Mouse (Mus musculus) layer of hippocampus, adult 18-20 months (tissue): Measurements from ENCODE around the gene Scamp3. TPM values are rescaled to one million over a fixed set of nuclear protein-coding genes. Genes with fewer than 3 reads are reported as not detected.

Experiments used
- DNase-seq, 2 experiments: peaks; one replicate each; pipeline ENCODE4 v3.0.0; 2022; ENCODE audit warnings: low spot score in 2 of 2
- total RNA-seq, 2 experiments: library from RNA; stranded (reverse); gene quantifications; 2 replicates each; pipeline ENCODE4 v1.2.3; 2021

Scamp3 gene
- total RNA-seq, 2 experiments from 2014 or later = 68.5 to 69.8 TPM

- DNase-seq = no peak
Observed at GRCm38 (mm10) chr3:89161786-89162185, 15.5 kb upstream of the Scamp3 start.

DNA sequence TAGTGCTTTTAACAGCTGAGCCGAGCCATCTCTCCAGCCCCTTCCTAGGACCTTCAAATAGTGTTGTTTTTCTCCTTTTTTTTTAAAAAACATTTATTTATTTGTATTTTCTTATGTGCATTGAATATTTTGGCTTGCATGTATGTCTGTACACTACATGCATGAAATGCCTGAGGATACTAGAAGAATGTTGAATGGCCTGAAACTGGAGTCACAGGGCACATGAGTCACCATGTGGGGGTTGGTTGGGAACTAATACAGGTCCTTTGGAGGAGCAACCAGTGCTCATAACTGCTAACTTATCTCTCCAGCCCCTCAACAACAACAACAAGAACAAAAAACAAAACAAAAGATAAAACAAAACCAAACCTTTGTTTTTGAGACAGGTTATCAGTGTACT is 14.2 kb upstream of the Scamp3 start:
- DNase-seq = no peak

GRCm38 (mm10) chr3:89163643-89164245 is 13.5 kb upstream of the Scamp3 start:
- no peak for DNase-seq

DNA sequence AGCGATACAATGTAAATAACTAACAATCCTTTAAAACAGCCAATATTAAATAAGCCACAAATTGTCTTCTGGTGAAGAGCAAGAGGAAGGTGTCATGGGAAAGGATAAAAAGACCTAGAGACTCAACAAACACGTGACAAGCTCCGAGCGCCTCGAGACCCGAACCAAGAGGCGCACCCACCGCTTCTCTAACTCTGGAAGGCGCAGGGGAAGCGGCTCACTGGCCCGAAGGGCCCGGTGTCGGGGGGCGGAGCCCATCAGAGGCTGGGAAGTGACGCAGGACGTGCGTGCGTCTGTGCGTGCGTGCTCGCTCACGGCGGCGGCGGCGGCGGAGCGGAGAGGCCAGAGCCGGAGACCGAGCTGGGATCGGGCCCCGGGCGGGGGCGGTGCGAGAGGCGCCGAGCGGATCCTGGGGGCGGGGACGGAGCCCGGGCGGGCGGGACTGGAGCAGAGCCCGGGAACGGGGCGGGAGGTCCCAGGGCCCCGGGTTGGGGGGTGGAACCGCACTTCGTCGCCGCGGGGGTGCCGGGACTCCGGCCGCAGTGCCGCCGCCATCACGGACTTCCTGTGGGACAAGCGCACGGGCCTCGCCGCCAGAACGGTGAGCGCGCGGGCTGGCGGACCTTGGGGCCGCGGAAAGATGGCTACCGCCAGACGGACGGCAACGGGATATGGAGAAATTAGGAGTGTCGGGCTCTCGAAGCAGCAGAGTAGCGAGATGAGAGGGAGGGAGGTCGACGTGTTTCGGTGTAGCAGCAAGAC is 12.6 kb upstream of the Scamp3 start, which contains the start of gene Clk2:
Gene Clk2 (plus strand): TSS at position 290 of the 762 bp plus-strand sequence.
- peak; percentile 93 to 95 for DNase-seq

GRCm38 (mm10) chr3:89165268-89165870 is 11.9 kb upstream of the Scamp3 start:
- DNase-seq = no peak

DNA sequence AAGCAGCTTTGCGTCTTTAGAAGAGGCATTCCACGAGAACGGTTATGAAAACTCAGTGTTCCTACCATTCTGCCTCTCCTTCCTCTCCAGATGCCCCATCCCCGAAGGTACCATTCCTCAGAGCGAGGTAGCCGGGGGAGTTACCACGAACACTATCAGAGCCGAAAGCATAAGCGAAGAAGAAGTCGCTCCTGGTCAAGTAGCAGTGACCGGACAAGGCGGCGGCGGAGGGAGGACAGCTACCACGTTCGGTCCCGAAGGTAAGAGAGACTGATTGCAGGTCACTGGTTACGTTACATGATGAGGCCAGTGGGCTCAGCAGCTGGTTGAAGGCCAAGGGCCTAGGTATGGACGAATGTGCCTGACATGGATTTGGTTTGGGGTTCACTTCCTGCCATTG is 10.3 kb upstream of the Scamp3 start:
- DNase-seq = no peak

GRCm38 (mm10) chr3:89174844-89175243 is 2.4 kb upstream of the Scamp3 start:
- no peak for DNase-seq

GRCm38 (mm10) chr3:89175544-89175943 is 1.7 kb upstream of the Scamp3 start:
- DNase-seq = no peak

DNA sequence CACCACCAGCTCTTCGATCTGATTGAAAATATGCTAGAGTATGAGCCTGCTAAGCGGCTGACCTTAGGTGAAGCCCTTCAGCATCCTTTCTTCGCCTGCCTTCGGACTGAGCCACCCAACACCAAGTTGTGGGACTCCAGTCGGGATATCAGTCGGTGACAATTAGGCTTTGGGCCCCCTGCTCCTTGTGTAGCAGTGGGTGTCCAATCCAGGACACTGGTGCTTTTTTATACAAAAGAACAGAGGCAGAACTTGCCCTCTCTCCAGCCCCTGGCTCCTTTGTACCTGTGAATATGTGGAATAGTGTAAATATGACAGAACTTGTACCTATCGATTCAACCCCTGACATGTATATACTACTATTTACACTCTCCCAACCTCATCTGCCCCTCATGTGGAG is 852 bp upstream of the Scamp3 start:
- no peak for DNase-seq

DNA sequence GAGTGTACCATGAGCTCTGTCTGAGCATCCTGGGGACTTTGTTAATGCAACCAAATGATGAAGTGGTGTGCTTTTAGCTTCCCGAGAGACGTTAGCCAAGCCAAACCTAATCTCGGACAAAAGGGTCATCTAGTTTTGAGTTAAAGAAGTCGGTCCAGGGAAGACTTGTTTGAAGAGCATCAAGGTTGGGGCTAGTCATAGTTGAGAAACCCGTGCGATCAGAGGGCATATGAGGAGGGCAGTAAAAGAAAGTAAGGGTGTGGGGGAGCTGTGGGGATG is 773 bp downstream of the Scamp3 start:
- DNase-seq = no peak

- no peak for DNase-seq
Observed at GRCm38 (mm10) chr3:89179056-89179455, 1.8 kb downstream of the Scamp3 start.

- no peak for DNase-seq
Observed at GRCm38 (mm10) chr3:89181749-89182500, 4.7 kb downstream of the Scamp3 start.

DNA sequence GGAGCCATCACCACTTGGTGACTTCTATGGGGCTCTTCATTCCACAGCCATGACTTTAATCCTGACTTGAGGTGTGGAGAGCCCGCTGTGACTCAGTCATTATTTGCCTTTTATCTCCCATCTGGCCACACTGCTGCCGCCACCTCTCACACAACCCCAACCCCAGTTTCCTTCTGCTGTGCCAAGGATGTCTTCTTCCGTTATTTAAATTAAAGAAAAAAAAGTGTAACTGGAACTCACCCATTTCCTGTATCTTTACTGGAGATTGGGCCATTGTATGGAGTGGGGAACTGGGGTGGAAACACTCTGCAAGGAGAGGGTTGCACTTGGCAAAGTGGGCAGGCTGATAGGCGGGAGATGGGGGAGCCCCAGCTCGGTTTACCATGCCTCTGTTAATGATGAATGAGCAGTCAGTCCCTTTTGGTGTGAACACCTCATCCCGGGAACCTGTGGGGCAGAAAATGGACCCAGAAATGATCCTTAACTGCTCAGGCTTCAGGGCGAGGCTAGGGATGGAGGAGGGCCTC is 5.3 kb downstream of the Scamp3 start:
- DNase-seq = no peak

DNA sequence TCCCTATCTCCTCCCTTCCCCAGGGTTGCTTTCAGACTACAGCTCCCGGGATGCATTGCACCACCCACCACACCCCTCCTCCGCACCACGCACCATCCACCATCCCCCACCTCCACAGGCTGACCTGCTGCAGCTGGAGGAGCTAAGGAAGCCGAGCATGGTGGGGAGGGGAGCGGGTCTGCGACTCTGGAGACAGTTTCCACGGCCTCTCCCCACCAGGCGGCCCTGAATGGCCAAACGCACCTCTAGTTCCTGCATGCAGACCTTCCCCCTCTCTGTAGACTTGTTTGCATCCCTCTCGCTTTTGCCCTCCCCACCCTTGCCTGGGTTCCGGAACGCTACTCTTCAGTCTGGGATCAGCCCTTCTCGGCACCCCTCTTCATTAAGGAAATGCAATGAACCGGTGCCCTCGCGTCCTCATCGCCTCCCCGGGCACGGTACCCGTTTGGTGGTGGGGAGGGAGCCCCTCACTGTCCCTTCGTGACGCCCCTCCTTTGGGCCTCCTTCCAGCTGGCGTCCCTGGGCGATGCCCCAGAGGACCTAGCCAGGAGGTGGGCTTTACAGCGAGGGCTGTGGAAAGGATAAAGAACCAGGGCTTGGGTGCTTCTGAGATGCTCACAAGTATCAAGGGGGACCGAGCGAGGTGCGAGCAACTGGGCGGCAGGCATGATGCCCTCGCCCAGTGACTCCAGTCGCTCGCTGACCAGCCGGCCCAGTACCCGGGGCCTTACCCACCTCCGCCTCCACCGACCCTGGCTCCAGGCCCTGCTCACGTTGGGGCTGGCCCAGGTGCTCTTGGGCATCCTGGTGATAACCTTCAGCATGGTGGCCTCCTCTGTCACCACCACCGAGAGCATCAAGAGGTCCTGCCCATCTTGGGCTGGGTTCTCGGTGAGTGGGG is 6.0 kb downstream of the Scamp3 start, which contains the start of gene Fam189b:
Gene Fam189b (plus strand): TSS at position 86 of the 901 bp plus-strand sequence.
- peak; percentile 94 to 95 for DNase-seq

DNA sequence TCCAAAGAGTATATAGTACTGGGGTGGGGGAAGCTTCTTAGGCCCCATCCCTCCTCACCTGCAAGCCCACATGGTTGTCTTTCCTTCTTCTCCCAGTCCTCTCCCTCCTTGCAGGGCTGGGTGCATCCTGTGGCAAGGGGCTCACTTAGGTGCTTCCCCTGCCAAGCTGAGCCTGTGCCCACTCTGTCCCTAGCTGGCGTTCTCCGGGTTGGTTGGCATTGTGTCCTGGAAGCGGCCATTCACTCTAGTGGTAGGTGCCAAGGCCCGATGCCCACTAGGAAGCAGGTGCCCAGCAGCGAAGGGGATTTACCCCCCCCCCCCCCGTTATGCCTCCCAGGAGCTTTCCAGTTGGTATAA is 6.7 kb downstream of the Scamp3 start:
- no peak for DNase-seq

DNA sequence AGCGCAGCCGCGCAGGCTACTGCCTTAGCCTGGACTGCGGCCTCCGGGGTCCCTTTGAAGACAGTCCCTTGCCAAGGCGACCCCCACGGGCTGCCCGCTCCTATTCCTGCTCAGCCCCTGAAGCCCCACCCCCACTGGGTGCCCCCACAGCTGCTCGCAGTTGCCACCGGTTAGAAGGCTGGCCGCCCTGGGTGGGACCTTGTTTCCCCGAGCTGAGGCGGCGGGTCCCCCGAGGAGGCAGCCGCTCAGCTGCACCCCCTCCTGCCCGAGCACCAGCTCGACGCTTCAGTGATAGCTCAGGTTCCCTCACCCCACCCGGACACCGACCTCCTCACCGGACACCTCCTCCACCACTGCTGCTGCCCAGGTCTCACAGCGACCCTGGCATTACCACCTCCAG is 9.9 kb downstream of the Scamp3 start:
- no peak for DNase-seq

- DNase-seq = no peak
Observed at GRCm38 (mm10) chr3:89187690-89188477, 10.6 kb downstream of the Scamp3 start.

GRCm38 (mm10) chr3:89188478-89188875 is 11.2 kb downstream of the Scamp3 start:
- no peak for DNase-seq

DNA sequence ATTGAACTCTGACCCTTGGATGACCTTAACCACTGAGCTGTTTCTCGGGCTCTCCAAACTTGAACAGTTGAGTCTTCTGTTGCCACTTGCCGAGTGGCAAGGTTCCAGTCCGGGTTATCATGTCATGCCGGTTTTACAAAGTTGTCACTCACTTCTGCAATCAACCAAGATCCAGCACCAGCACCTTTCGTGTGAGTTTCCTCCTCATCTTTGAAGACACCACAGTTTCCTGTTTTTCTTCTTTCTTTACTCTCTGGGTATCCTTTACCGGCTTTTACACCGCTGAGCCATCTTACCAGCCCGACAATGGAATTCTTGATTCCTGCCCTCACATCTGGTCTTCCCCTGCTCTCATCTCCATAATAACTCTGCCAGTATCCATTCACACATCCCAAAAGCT is 13.2 kb downstream of the Scamp3 start:
- no peak for DNase-seq

- DNase-seq = no peak
Observed at GRCm38 (mm10) chr3:89193351-89193750, 16.1 kb downstream of the Scamp3 start.
